Mouse (Mus musculus) midbrain, postnatal 0 days (tissue): Measurements from ENCODE around the gene Igfbp1. TPM values are rescaled to one million over a fixed set of nuclear protein-coding genes. Genes with fewer than 3 reads are reported as not detected.
A peak's percentile ranks its signal among the peaks of the same experiment; 100 is the strongest.

ENCODE experiments used
- ATAC-seq: fragments of 200-750 bp; cut with Nextera tagmentation; 2 replicates; pipeline ENCODE4 v1.8.0; 2017; ENCODE audit warnings: moderate number of reproducible peaks, mild to moderate bottlenecking, moderate TSS enrichment, moderate library complexity; ENCODE audit not compliant: low FRiP score
- DNase-seq: peaks from one replicate; pipeline ENCODE4 v3.0.0-alpha.2; 2015; ENCODE audit warnings: low spot score
- H3K27ac ChIP-seq: fragments of 300-500 bp; sonication (generic); 2 replicates; pipeline ENCODE4 v1.5.1; 2014; ENCODE audit warnings: low read depth, mild to moderate bottlenecking, low read length, mixed read lengths
- H3K27me3 ChIP-seq: fragments of 300-500 bp; sonication (generic); 2 replicates; pipeline ENCODE4 v1.6.1; 2014; ENCODE audit warnings: low read length, control low read depth, mixed read lengths; ENCODE audit not compliant: insufficient read depth
- H3K36me3 ChIP-seq: fragments of 300-500 bp; sonication (generic); 2 replicates; pipeline ENCODE4 v1.6.1; 2014; ENCODE audit warnings: low read length, control low read depth, mixed read lengths; ENCODE audit not compliant: insufficient read depth
- H3K4me1 ChIP-seq: fragments of 300-500 bp; sonication (generic); 2 replicates; pipeline ENCODE4 v1.6.1; 2014; ENCODE audit warnings: mild to moderate bottlenecking, control low read depth, antibody characterized with exemption, low read length, mixed read lengths; ENCODE audit not compliant: insufficient read depth
- H3K4me2 ChIP-seq: fragments of 300-500 bp; sonication (generic); 2 replicates; pipeline ENCODE4 v1.6.1; 2014; ENCODE audit warnings: low read depth, mild to moderate bottlenecking, low read length, mixed read lengths; ENCODE audit not compliant: poor library complexity, severe bottlenecking
- H3K4me3 ChIP-seq: fragments of 300-500 bp; sonication (generic); 2 replicates; pipeline ENCODE4 v1.5.1; 2014; ENCODE audit warnings: low read depth, mild to moderate bottlenecking, low read length, moderate library complexity
- H3K9ac ChIP-seq: fragments of 300-500 bp; sonication (generic); replicated peaks from 2 replicates; pipeline ENCODE4 v1.6.1; 2014; ENCODE audit warnings: mild to moderate bottlenecking, low read length, moderate library complexity, mixed read lengths; ENCODE audit not compliant: poor library complexity, severe bottlenecking
- H3K9me3 ChIP-seq: fragments of 300-500 bp; sonication (generic); 2 replicates; pipeline ENCODE4 v1.6.1; 2016; ENCODE audit warnings: low read length, control low read depth
- CTCF ChIP-seq: IDR thresholded peaks from 2 replicates; pipeline ENCODE4 v1.5.1; 2016; ENCODE audit warnings: antibody characterized with exemption, mild to moderate bottlenecking
- WGBS: fragments of 180-500 bp; shearing (Covaris S2); extraction: QIAGEN DNeasy Blood & Tissue Kit; methylation state at CpG from one replicate; pipeline ENCODE4 v1.1.7; 2014; 5-methylcytosine and 5-hydroxymethylcytosine counted together
- polyA plus RNA-seq: library from polyadenylated mRNA; unstranded; fragments of >200 nt; fragmentation: Nextera tagmentation; extraction: Ambion mirVana; gene quantifications from 2 replicates; pipeline ENCODE4 v1.2.1, GENCODE M21; 2015
- total RNA-seq: library from RNA; depleted of rRNA; stranded (reverse); fragments of >200 nt; gene quantifications from 2 replicates; pipeline ENCODE4 v1.2.3, GENCODE M21; 2014

Igfbp1 gene
- total and polyA plus RNA-seq, 2 experiments from 2014 or later = not detected

GRCm38 (mm10) chr11:7210343-7210742, 12.8 kb downstream of the Igfbp1 start:
- no peak overlapping the region for H3K4me2 ChIP-seq
- no peak overlapping the region for H3K27ac ChIP-seq
- no peak for ATAC-seq
- 17% methylated on average over 6 of the region's 6 CpGs for WGBS
- no peaks in the 10 kb centered on the region for H3K4me1 ChIP-seq
- H3K9ac ChIP-seq = no peak overlapping the region
- H3K27me3 ChIP-seq = 0 out of 2 replicates have a peak, but pooled peaks cover 4% of the 10 kb centered on the region
- H3K36me3 ChIP-seq = no peaks in the 10 kb centered on the region; the same call in 1 of the 2 replicates
- no peaks in the 10 kb centered on the region for H3K9me3 ChIP-seq
- peak; percentile 79 for DNase-seq
- no peak overlapping the region for H3K4me3 ChIP-seq
- TF ChIP-seq CTCF = peak; percentile 91

DNA sequence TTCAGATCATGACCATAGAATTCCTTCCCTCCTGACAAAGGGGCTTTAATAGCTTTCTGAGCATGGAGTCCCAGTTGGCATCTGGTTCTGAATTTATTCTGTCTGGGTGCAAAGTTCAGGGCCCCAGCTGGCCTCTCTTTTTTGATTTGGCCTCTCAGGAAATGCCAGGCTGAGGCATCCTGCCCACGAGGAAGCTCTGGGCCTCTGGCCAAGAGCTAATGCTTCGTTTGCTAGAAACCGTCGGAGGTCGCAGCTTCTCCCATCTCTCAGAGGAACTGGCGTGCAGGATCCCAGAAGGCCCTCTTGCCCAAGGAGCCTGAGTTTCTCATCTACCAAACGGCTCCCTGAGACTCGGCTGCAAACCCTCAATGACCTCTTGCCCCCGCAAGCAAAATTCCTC, 13.6 kb downstream of the Igfbp1 start:
- no peak for ATAC-seq
- no peak overlapping the region for H3K27ac ChIP-seq
- peak; percentile 61 for DNase-seq
- TF ChIP-seq CTCF = no peak
- H3K36me3 ChIP-seq = no peaks in the 10 kb centered on the region; the same call in 1 of the 2 replicates
- no peak overlapping the region for H3K4me3 ChIP-seq
- 0 out of 2 replicates have a peak, but pooled peaks cover 4% of the 10 kb centered on the region for H3K27me3 ChIP-seq
- WGBS = 28% methylated on average over 9 of the region's 9 CpGs
- H3K4me1 ChIP-seq = no peaks in the 10 kb centered on the region
- no peaks in the 10 kb centered on the region for H3K9me3 ChIP-seq
- no peak overlapping the region for H3K9ac ChIP-seq
- H3K4me2 ChIP-seq = peak overlapping the region; percentile 29; the same call in 1 of the 2 replicates

- WGBS = 21% methylated on average over 17 of the region's 17 CpGs
- Histone ChIP-seq H3K27ac (no peak overlapping the region), H3K27me3 (0 out of 2 replicates have a peak, but pooled peaks cover 4% of the 10 kb centered on the region), H3K4me3 (peak overlapping the region; percentile 72), H3K36me3 (no peaks in the 10 kb centered on the region; the same call in 1 of the 2 replicates), H3K9me3 (no peaks in the 10 kb centered on the region), H3K4me2 (peak overlapping the region; percentile 75), H3K4me1 (no peaks in the 10 kb centered on the region), H3K9ac (0 out of 2 replicates have a peak overlapping the region, but pooled peaks have one; percentile 19)
- ATAC-seq = no peak
- no peak for TF ChIP-seq CTCF
- peak; percentile 12 for DNase-seq
Observed at GRCm38 (mm10) chr11:7212126-7212798, 14.7 kb downstream of the Igfbp1 start.

GRCm38 (mm10) chr11:7213161-7213500, 15.5 kb downstream of the Igfbp1 start:
- 2% methylated on average over 19 of the region's 19 CpGs for WGBS
- no peak for DNase-seq

DNA sequence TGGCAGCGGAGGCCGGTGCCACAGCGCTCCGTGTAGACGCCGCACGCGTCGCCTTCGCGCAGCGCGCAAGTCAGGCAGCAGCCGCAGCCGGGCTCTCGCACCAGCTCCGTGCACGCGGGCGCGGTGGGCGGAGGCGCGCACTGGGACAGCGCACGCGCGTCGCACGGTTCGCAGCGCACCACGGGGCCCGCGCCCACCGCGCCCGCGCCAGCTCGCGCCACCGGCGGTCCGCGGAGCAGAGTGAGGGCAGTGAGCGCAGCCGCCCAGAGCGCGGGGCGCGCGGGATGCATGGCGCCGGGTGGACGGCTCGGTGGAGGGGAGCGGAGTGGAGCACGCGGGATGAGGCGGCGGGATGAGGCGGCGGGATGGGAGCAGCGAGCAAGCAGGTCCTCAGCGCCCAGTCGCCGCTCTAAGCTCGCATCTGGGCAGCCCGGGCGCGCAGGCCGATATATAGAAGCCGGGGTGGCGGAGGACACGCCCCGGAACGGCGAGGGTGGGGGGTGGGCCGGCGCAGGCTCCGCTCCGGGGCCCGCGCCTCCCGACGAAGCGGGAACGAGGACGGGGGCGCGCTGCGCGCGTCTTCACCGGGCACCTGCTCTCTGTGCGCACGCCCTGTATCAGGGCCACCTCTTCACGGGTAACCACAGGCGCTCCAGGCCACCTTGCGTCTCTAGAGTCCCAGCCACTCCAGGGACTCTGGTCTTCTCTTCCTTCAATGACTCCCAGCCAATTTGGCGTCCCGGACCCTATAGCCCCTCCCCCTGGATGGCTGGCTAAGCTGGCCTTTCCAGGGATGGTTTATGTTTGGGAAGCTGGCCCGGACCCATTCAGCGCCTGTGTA, 16.1 kb downstream of the Igfbp1 start, which contains the start of gene Igfbp3:
Igfbp3 (minus strand) TSS at position 423 of the 841 bp plus-strand sequence.
- under 1% methylated on average over 65 of the region's 104 CpGs for WGBS
- H3K9ac ChIP-seq = peak within 1 kb of the TSS; percentile 83
- H3K9me3 ChIP-seq = no peaks in the 10 kb centered on the region
- no peaks in the 10 kb centered on the region for H3K36me3 ChIP-seq
- DNase-seq = peak; percentile 86
- peak within 1 kb of the TSS; percentile 88 for H3K27ac ChIP-seq
- 0 out of 2 replicates have a peak, but pooled peaks cover 4% of the 10 kb centered on the region for H3K27me3 ChIP-seq
- H3K4me2 ChIP-seq = peak within 1 kb of the TSS; percentile 75
- ATAC-seq = peak; percentile 93
- no peaks in the 10 kb centered on the region for H3K4me1 ChIP-seq
- H3K4me3 ChIP-seq = peak within 1 kb of the TSS; percentile 72
- no peak for TF ChIP-seq CTCF

More at GRCm38 (mm10) chr11:7213161-7213500, 15.5 kb downstream of the Igfbp1 start:
- no peaks in the 10 kb centered on the region for H3K36me3 ChIP-seq
- peak overlapping the region; percentile 88; the same call in 1 of the 2 replicates for H3K27ac ChIP-seq
- peak overlapping the region; percentile 75 for H3K4me2 ChIP-seq
- H3K27me3 ChIP-seq = 0 out of 2 replicates have a peak, but pooled peaks cover 4% of the 10 kb centered on the region
- peak overlapping the region; percentile 72 for H3K4me3 ChIP-seq
- no peaks in the 10 kb centered on the region for H3K9me3 ChIP-seq
- ATAC-seq = no peak
- H3K4me1 ChIP-seq = no peaks in the 10 kb centered on the region
- peak overlapping the region; percentile 83; the same call in 1 of the 2 replicates for H3K9ac ChIP-seq
- peak; percentile 5; the same call in 1 of the 2 replicates for TF ChIP-seq CTCF
